Mouse (Mus musculus) left cerebral cortex, adult 11 months (tissue): ENCODE measurements at regions not wholly inside any gene's neighbourhood (a gene's known extent, or its start where the extent isn't known, plus 50 kb on each side); places are given as distances from the start of the nearest gene placed in this dataset.

Experiments used
- DNase-seq: peaks from one replicate; pipeline ENCODE4 v3.0.0; 2022; ENCODE audit warnings: low spot score

- no peak for DNase-seq
These were observed 61.5 kb upstream of the Sp8 start for GRCm38 (mm10) chr12:118784643-118785042.

- no peak for DNase-seq
These were observed 64.2 kb upstream of the Sp8 start for GRCm38 (mm10) chr12:118781978-118782377.

- no peak for DNase-seq
These were observed 70.6 kb upstream of the Sp8 start for GRCm38 (mm10) chr12:118775463-118776064.

- no peak for DNase-seq
These were observed 73.3 kb upstream of the Sp8 start for GRCm38 (mm10) chr12:118772790-118773189.

- no peak for DNase-seq
These were observed 79.7 kb upstream of the Sp8 start for GRCm38 (mm10) chr12:118766472-118766871.

GRCm38 (mm10) chr12:118754076-118754475 is 92.1 kb upstream of the Sp8 start:
- no peak for DNase-seq

- DNase-seq, result no peak
These were observed 107.0 kb upstream of the Sp8 start for GRCm38 (mm10) chr12:118739103-118739502.

- no peak for DNase-seq
These were observed 120.2 kb upstream of the Sp8 start for GRCm38 (mm10) chr12:118725891-118726290.

GRCm38 (mm10) chr12:118719878-118720573 is 126.1 kb upstream of the Sp8 start:
- no peak for DNase-seq

GRCm38 (mm10) chr12:118716824-118717223 is 129.3 kb upstream of the Sp8 start:
- no peak for DNase-seq

GRCm38 (mm10) chr12:118706626-118707025 is 139.5 kb upstream of the Sp8 start:
- DNase-seq, result peak; percentile 17

- DNase-seq, result no peak
These were observed 141.3 kb upstream of the Sp8 start for GRCm38 (mm10) chr12:118704826-118705225.

GRCm38 (mm10) chr12:118703730-118704129 is 142.4 kb upstream of the Sp8 start:
- no peak for DNase-seq

GRCm38 (mm10) chr12:118703068-118703662 is 143.0 kb upstream of the Sp8 start:
- no peak for DNase-seq

- DNase-seq, result no peak
These were observed 144.3 kb upstream of the Sp8 start for GRCm38 (mm10) chr12:118701838-118702237.

- DNase-seq, result no peak
These were observed 148.0 kb upstream of the Sp8 start for GRCm38 (mm10) chr12:118698110-118698509.

GRCm38 (mm10) chr12:118694701-118695100 is 151.4 kb upstream of the Sp8 start:
- DNase-seq, result no peak

GRCm38 (mm10) chr12:118682902-118683301 is 163.2 kb upstream of the Sp8 start:
- DNase-seq, result no peak

GRCm38 (mm10) chr12:118677989-118678388 is 168.1 kb upstream of the Sp8 start:
- DNase-seq, result no peak

- DNase-seq, result no peak
These were observed 184.6 kb upstream of the Sp8 start for GRCm38 (mm10) chr12:118661575-118661974.

GRCm38 (mm10) chr12:118661214-118661486 is 185.0 kb upstream of the Sp8 start:
- DNase-seq, result no peak

- DNase-seq, result no peak
These were observed 185.5 kb upstream of the Sp8 start for GRCm38 (mm10) chr12:118660384-118661213.
